Mouse (Mus musculus) myocyte (in vitro differentiated cells): ENCODE data around the gene Ap1s1.

Experiments
- CEBPB ChIP-seq: IDR thresholded peaks from 2 replicates; pipeline ENCODE4 v1.6.1; 2011; ENCODE audit warnings: mild to moderate bottlenecking, moderate library complexity; ENCODE audit not compliant: poor library complexity, insufficient read depth, severe bottlenecking
- MYOD1 ChIP-seq, 3 experiments: IDR thresholded peaks; one replicate each; pipeline ENCODE4 v1.6.1; 2011; ENCODE audit warnings: control low read depth in 2 of 3, low read depth in 2 of 3, mild to moderate bottlenecking in 2 of 3, moderate library complexity in 1 of 3; ENCODE audit not compliant: insufficient read length in 2 of 3, control insufficient read depth in 1 of 3
- POLR2A ChIP-seq: IDR thresholded peaks from one replicate; pipeline ENCODE4 v1.6.1; 2011; ENCODE audit warnings: low read depth, mild to moderate bottlenecking, control low read depth, moderate library complexity; ENCODE audit not compliant: insufficient read length

- TF ChIP-seq POLR2A (no peak), CEBPB (no peak), MYOD1 (IDR thresholded peaks at IDR 0.05; ENCODE audit: control insufficient read depth in 1 of 3, insufficient read length in 2 of 3, low read depth in 2 of 3) (peak in 1 of 3 experiments; percentile 60)
These were observed 30.0 kb downstream of the Ap1s1 start for GRCm38 (mm10) chr5:137015913-137016312.
